Mouse (Mus musculus) bone marrow macrophage, adult 2 months (primary cell): Measurements from ENCODE around the gene Dstyk.

Source experiments
- CTCF ChIP-seq: IDR thresholded peaks from 2 replicates; pipeline ENCODE4 v1.5.1; 2012; ENCODE audit warnings: low read depth, mild to moderate bottlenecking, low read length, moderate library complexity
- POLR2A ChIP-seq: IDR thresholded peaks from 2 replicates; pipeline ENCODE4 v1.6.1; 2012; ENCODE audit warnings: mild to moderate bottlenecking, low read depth, low read length, borderline replicate concordance

DNA sequence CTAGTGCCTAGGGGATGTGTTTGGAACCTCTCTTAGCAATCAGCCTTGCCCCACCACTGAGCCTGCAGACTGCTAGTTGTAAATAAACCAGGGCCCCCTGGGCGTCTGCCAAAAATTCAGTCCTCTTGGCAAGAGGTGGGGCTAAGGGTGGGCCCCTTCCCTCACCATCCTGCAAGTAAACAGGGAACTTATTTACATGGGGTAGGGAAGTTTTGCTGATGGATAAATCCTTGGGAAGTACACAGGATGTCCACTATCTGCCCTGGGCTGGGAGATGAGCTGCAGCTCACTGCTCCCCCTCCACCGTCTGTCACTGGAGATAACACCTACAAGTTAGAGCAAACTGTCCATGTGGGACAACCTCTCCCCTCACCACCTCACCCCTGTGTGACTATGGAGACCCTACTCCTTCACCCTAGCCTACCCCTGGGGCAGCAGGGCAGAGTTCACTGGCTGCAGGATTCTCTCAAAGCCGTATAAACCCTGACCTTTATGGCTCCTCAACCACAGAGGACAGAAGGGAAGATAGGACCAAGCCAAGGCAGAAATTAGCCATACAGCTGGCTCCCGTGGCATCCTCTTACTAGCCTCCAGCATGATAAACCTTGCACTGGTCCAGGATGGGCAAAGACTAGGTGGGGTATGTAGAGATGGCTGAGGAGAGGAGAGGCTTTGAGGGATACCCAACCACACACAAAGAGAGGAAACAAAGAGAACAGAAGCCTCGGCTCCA, 43.0 kb upstream of the Dstyk start:
- TF ChIP-seq CTCF (no peak), POLR2A (no peak)
